Mouse (Mus musculus) cortical plate, adult 2 months (tissue): ENCODE measurements around the gene Lmo3.

Source experiments
- CTCF ChIP-seq: fragments of 200-500 bp; IDR thresholded peaks from 2 replicates; pipeline ENCODE4 v1.5.1; 2011; ENCODE audit warnings: mild to moderate bottlenecking, control low read depth, low read length; ENCODE audit not compliant: insufficient read depth; ENCODE audit errors: extremely low read depth
- POLR2A ChIP-seq: fragments of 200-500 bp; IDR thresholded peaks from 2 replicates; pipeline ENCODE4 v1.6.1; 2011; ENCODE audit warnings: mild to moderate bottlenecking, low read length, control low read depth; ENCODE audit not compliant: insufficient read depth; ENCODE audit errors: extremely low read depth

DNA sequence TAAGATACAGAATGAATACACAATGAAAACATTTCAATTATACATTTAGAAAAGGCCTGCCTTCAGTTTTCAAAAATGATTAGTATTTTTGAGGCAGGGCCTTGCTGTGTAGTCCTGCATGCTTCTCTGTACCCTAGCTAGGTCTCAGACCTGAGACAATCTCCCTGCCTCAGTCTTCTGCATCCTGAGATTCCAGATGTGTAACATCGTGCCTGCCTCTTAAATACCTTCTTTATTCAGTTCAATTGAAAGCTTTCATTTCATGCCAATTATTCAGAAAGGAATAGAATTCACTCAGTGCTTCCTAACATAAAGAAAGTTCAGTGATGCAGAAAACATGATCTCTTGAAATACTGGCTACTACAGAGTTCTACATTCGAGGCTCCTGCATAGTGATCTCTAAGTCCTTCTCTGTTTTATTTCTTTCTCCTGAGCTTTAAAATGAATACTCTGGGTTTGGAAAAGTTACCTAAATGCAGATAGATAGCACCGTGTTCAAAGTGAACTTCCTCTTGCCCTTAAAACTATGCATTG is 137.2 kb downstream of the Lmo3 start:
- no peak for TF ChIP-seq POLR2A
- TF ChIP-seq CTCF, result no peak
